19 mouse cellular contexts compared by ENCODE assay signal in the genomic region with DNA sequence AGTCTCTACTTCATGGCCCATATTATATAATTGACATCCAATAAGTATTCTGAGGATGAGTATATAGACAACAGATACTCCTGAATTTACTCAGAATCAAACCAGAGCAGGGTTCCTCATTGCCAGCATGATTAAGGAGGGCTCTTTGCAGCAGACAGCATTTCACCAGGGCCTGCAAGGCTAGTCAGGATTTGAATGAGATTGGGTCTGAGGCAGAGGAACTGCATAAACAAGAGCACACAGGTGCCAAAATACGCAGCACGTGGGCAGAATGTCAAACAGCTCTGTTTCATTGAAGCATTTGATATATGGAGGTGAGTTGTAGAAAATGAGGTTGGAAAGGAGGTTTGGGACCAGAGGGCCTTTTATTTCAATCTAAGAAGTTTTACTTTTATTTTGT.
A peak's percentile ranks its signal among the peaks of the same experiment; 100 is the strongest.
DNase-seq lines count a peak whose midpoint lies in the region; ATAC-seq and TF ChIP-seq lines count a peak whose summit lies in the region.
"Had no signal": no experiment of that assay in that cellular context is flagged by ENCODE, and none has a peak within 500 bp of the region (broad histone marks: within the 10 kb centered on the region; RNA-seq: fewer than 3 reads in every experiment).

No protein-coding gene starts in this region.

- TF ChIP-seq CTCF in hindbrain, postnatal 0 days (IDR thresholded peaks at IDR 0.05; ENCODE audit: low read depth), result no peak

- H3K27me3 ChIP-seq in hindbrain, postnatal 0 days (ENCODE audit: insufficient read depth, low read length), result no peaks in the 10 kb centered on the region
- H3K27me3 ChIP-seq in hindbrain, embryonic 10.5 days (ENCODE audit: insufficient read depth, poor library complexity, severe bottlenecking), result no peaks in the 10 kb centered on the region
- no peaks in the 10 kb centered on the region for H3K27me3 ChIP-seq in neural tube, embryonic 13.5 days
- H3K27me3 ChIP-seq in neural tube, embryonic 14.5 days (ENCODE audit: control insufficient read depth, insufficient read depth, low read length), result no peaks in the 10 kb centered on the region
- H3K27me3 ChIP-seq: embryonic facial prominence, embryonic 12.5 days; forebrain, embryonic 13.5 days had no signal

- H3K4me1 ChIP-seq in hindbrain, postnatal 0 days (ENCODE audit: insufficient read depth, low read length), result no peaks in the 10 kb centered on the region
- no peaks in the 10 kb centered on the region for H3K4me1 ChIP-seq in hindbrain, embryonic 10.5 days (replicated peaks)
- peaks cover 4% of the 10 kb centered on the region for H3K4me1 ChIP-seq in neural tube, embryonic 13.5 days (replicated peaks)
- no peaks in the 10 kb centered on the region for H3K4me1 ChIP-seq in neural tube, embryonic 14.5 days (ENCODE audit: control insufficient read depth, insufficient read depth, low read length)
- H3K4me1 ChIP-seq: embryonic facial prominence, embryonic 10.5 days; embryonic facial prominence, embryonic 12.5 days; forebrain, embryonic 13.5 days had no signal

- no peak overlapping the region for H3K4me3 ChIP-seq in hindbrain, postnatal 0 days (ENCODE audit: low read length)
- no peak overlapping the region for H3K4me3 ChIP-seq in hindbrain, embryonic 10.5 days
- no peak overlapping the region for H3K4me3 ChIP-seq in neural tube, embryonic 13.5 days
- H3K4me3 ChIP-seq in neural tube, embryonic 14.5 days (ENCODE audit: low read depth, low read length), result no peak overlapping the region
- H3K4me3 ChIP-seq: embryonic facial prominence, embryonic 10.5 days; embryonic facial prominence, embryonic 12.5 days; forebrain, embryonic 13.5 days had no signal

- DNase-seq in hindbrain, postnatal 0 days (ENCODE audit: low spot score), result peak; percentile 23
- no peak for DNase-seq in hindbrain, embryonic 10.5 days (ENCODE audit: low spot score)
- DNase-seq in neural tube, embryonic 10.5 days (ENCODE audit: extremely low spot score, low spot score), result no peak
- no peak for DNase-seq in cerebellum, adult 18-20 months
- DNase-seq in thymus, postnatal 36 days, result no peak
- DNase-seq: adrenal gland, adult 8-10 months; adrenal gland, postnatal 14 days; adrenal gland, postnatal 36 days; cerebellum, adult 11 months; cerebellum, adult 2 months; cerebellum, adult 9-10 months; cerebellum, postnatal 10 days; cerebellum, postnatal 25 days; forebrain, postnatal 0 days had no signal

- no peak for ATAC-seq in hindbrain, postnatal 0 days
- peak; percentile 56; the same call in 1 of the 2 replicates for ATAC-seq in neural tube, embryonic 13.5 days (ENCODE audit: low read depth)
- ATAC-seq in neural tube, embryonic 14.5 days (ENCODE audit: low read depth), result peak; percentile 61
- ATAC-seq: forebrain, embryonic 13.5 days; forebrain, postnatal 0 days had no signal

- no peak overlapping the region for H3K27ac ChIP-seq in hindbrain, postnatal 0 days
- H3K27ac ChIP-seq in hindbrain, embryonic 10.5 days, result no peak overlapping the region
- H3K27ac ChIP-seq in neural tube, embryonic 13.5 days (replicated peaks), result no peak overlapping the region
- H3K27ac ChIP-seq in neural tube, embryonic 14.5 days (ENCODE audit: low read depth, low read length), result no peak overlapping the region
- H3K27ac ChIP-seq: embryonic facial prominence, embryonic 10.5 days; embryonic facial prominence, embryonic 12.5 days; forebrain, embryonic 13.5 days had no signal

- no peak overlapping the region for H3K4me2 ChIP-seq in hindbrain, postnatal 0 days (ENCODE audit: low read depth, low read length)
- H3K4me2 ChIP-seq in neural tube, embryonic 13.5 days, result no peak overlapping the region
- no peak overlapping the region for H3K4me2 ChIP-seq in neural tube, embryonic 14.5 days (ENCODE audit: low read depth, low read length)
- H3K4me2 ChIP-seq: embryonic facial prominence, embryonic 12.5 days; forebrain, embryonic 13.5 days had no signal

- no peak overlapping the region for H3K9ac ChIP-seq in hindbrain, postnatal 0 days (replicated peaks; ENCODE audit: low read length)
- H3K9ac ChIP-seq in neural tube, embryonic 13.5 days, result no peak overlapping the region
- H3K9ac ChIP-seq in neural tube, embryonic 14.5 days (replicated peaks; ENCODE audit: low read depth, low read length), result no peak overlapping the region
- H3K9ac ChIP-seq: embryonic facial prominence, embryonic 12.5 days; forebrain, embryonic 13.5 days; forebrain, postnatal 0 days had no signal

- H3K36me3 ChIP-seq in hindbrain, postnatal 0 days (ENCODE audit: insufficient read depth, low read length), result no peaks in the 10 kb centered on the region
- H3K36me3 ChIP-seq in hindbrain, embryonic 10.5 days, result no peaks in the 10 kb centered on the region
- H3K36me3 ChIP-seq in neural tube, embryonic 13.5 days, result no peaks in the 10 kb centered on the region
- H3K36me3 ChIP-seq in neural tube, embryonic 14.5 days (ENCODE audit: control insufficient read depth, insufficient read depth, low read length), result no peaks in the 10 kb centered on the region
- H3K36me3 ChIP-seq: embryonic facial prominence, embryonic 10.5 days; embryonic facial prominence, embryonic 12.5 days had no signal

- H3K9me3 ChIP-seq in hindbrain, postnatal 0 days (ENCODE audit: low read length), result no peaks in the 10 kb centered on the region
- no peaks in the 10 kb centered on the region for H3K9me3 ChIP-seq in hindbrain, embryonic 10.5 days
- no peaks in the 10 kb centered on the region for H3K9me3 ChIP-seq in neural tube, embryonic 13.5 days
- H3K9me3 ChIP-seq in neural tube, embryonic 14.5 days (ENCODE audit: control insufficient read depth, low read length), result no peaks in the 10 kb centered on the region
- H3K9me3 ChIP-seq: embryonic facial prominence, embryonic 10.5 days; embryonic facial prominence, embryonic 12.5 days; forebrain, embryonic 13.5 days had no signal

- WGBS in hindbrain, postnatal 0 days, result 69% methylated on average over 2 of the region's 2 CpGs
- 82% methylated on average over 2 of the region's 2 CpGs for WGBS in hindbrain, embryonic 10.5 days
- WGBS in neural tube, embryonic 13.5 days, result 59% methylated on average over 2 of the region's 2 CpGs
- WGBS in neural tube, embryonic 14.5 days, result 60% methylated on average over 2 of the region's 2 CpGs
